Mouse (Mus musculus) myocyte (in vitro differentiated cells): ENCODE results near the gene Tctn1. TPM values are rescaled to one million over a fixed set of nuclear protein-coding genes. Genes with fewer than 3 reads are reported as not detected.

Source experiments
- H3K27me3 ChIP-seq: one replicate; pipeline ENCODE4 v1.6.1; 2011; ENCODE audit not compliant: control insufficient read depth, insufficient read depth, insufficient read length
- H3K36me3 ChIP-seq: one replicate; pipeline ENCODE4 v1.6.1; 2011; ENCODE audit not compliant: control insufficient read depth, insufficient read depth
- H3K4me2 ChIP-seq: one replicate; pipeline ENCODE4 v1.6.1; 2011; ENCODE audit warnings: low read depth, control low read depth
- H3K4me3 ChIP-seq: one replicate; pipeline ENCODE4 v1.5.1; 2011; ENCODE audit warnings: mild to moderate bottlenecking, control low read depth, moderate library complexity
- H3K79me2 ChIP-seq: one replicate; pipeline ENCODE4 v1.6.1; 2011; ENCODE audit not compliant: control insufficient read depth, insufficient read depth
- H3ac ChIP-seq: one replicate; pipeline ENCODE4 v1.6.1; 2011; ENCODE audit not compliant: control insufficient read depth, insufficient read length
- CEBPB ChIP-seq: IDR thresholded peaks from 2 replicates; pipeline ENCODE4 v1.6.1; 2011; ENCODE audit warnings: mild to moderate bottlenecking, moderate library complexity; ENCODE audit not compliant: poor library complexity, insufficient read depth, severe bottlenecking
- E2F4 ChIP-seq: IDR thresholded peaks from one replicate; pipeline ENCODE4 v1.6.1; 2011; ENCODE audit warnings: mild to moderate bottlenecking, control low read depth, moderate library complexity; ENCODE audit not compliant: insufficient read depth
- MAX ChIP-seq: IDR thresholded peaks from one replicate; pipeline ENCODE4 v1.6.1; 2011; ENCODE audit warnings: low read depth, mild to moderate bottlenecking, control low read depth
- MYOD1 ChIP-seq, 3 experiments: IDR thresholded peaks; one replicate each; pipeline ENCODE4 v1.6.1; 2011; ENCODE audit warnings: control low read depth in 2 of 3, low read depth in 2 of 3, mild to moderate bottlenecking in 2 of 3, moderate library complexity in 1 of 3; ENCODE audit not compliant: insufficient read length in 2 of 3, control insufficient read depth in 1 of 3
- MYOG ChIP-seq, 3 experiments: IDR thresholded peaks; one replicate each; pipeline ENCODE4 v1.6.1; 2011; ENCODE audit warnings: control low read depth in 2 of 3, low read depth in 2 of 3, mild to moderate bottlenecking in 2 of 3; ENCODE audit not compliant: insufficient read length in 2 of 3, control insufficient read depth in 1 of 3, insufficient read depth in 1 of 3
- POLR2A ChIP-seq: IDR thresholded peaks from one replicate; pipeline ENCODE4 v1.6.1; 2011; ENCODE audit warnings: low read depth, mild to moderate bottlenecking, control low read depth, moderate library complexity; ENCODE audit not compliant: insufficient read length
- POLR2AphosphoS2 ChIP-seq: IDR thresholded peaks from one replicate; pipeline ENCODE4 v1.6.1; 2011; ENCODE audit warnings: low read depth, control low read depth; ENCODE audit not compliant: insufficient read length
- REST ChIP-seq: IDR thresholded peaks from one replicate; pipeline ENCODE4 v1.6.1; 2011; ENCODE audit warnings: mild to moderate bottlenecking, control low read depth, moderate library complexity; ENCODE audit not compliant: insufficient read depth, insufficient read length
- SRF ChIP-seq: IDR thresholded peaks from one replicate; pipeline ENCODE4 v1.6.1; 2011; ENCODE audit warnings: low read depth; ENCODE audit not compliant: control insufficient read depth, insufficient read length
- TCF12 ChIP-seq: IDR thresholded peaks from one replicate; pipeline ENCODE4 v1.6.1; 2011; ENCODE audit warnings: mild to moderate bottlenecking, control low read depth; ENCODE audit not compliant: poor library complexity, insufficient read depth, severe bottlenecking
- TCF3 ChIP-seq: IDR thresholded peaks from one replicate; pipeline ENCODE4 v1.6.1; 2011; ENCODE audit warnings: low read depth, control low read depth; ENCODE audit not compliant: insufficient read length
- USF1 ChIP-seq: IDR thresholded peaks from one replicate; pipeline ENCODE4 v1.6.1; 2011; ENCODE audit warnings: low read depth, mild to moderate bottlenecking, control low read depth, moderate library complexity
- polyA plus RNA-seq: library from polyadenylated mRNA; unstranded; fragments of >200 nt; fragmentation: generic; extraction: Trizol; gene quantifications from one replicate; pipeline ENCODE4 v1.2.1, GENCODE M21; 2012; ENCODE audit warnings: missing spikeins

The Tctn1 gene
- polyA plus RNA-seq, 1 experiment = 4.7 TPM

DNA sequence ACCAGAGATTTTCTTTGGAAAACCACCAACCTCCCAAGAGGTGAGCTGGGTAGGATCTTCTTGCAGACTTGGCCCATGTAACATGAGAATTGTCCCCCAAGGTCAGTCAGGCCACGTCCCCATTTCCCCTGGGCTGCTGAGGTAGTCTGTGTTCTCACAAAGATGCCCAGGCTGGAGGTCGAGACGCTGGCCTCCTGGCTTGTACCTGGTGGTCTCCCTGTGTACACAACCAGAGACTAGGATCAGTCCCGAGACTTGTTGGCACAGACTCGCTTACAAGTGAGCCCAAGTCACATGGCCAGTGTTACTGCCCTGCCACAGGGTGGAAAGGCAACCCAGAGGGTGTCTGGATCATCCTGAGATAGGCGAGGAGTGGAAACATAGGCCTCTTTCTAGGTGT is 62.4 kb downstream of the Tctn1 start:
- H3K79me2 ChIP-seq = no peaks in the 10 kb centered on the region
- no peak overlapping the region for H3K4me2 ChIP-seq
- H3ac ChIP-seq = no peak overlapping the region
- TF ChIP-seq TCF12 = no peak
- TF ChIP-seq POLR2AphosphoS2 = no peak
- TF ChIP-seq USF1 = no peak
- no peak for TF ChIP-seq TCF3
- no peak for TF ChIP-seq REST
- TF ChIP-seq SRF = no peak
- TF ChIP-seq MYOG (IDR thresholded peaks at IDR 0.05; ENCODE audit: control insufficient read depth in 1 of 3, insufficient read depth in 1 of 3, insufficient read length in 2 of 3, low read depth in 2 of 3) = no peak
- no peak for TF ChIP-seq MYOD1 (IDR thresholded peaks at IDR 0.05; ENCODE audit: control insufficient read depth in 1 of 3, insufficient read length in 2 of 3, low read depth in 2 of 3)
- no peak for TF ChIP-seq E2F4
- TF ChIP-seq MAX = no peak
- no peak overlapping the region for H3K4me3 ChIP-seq
- H3K36me3 ChIP-seq = no peaks in the 10 kb centered on the region
- peaks cover 28% of the 10 kb centered on the region for H3K27me3 ChIP-seq

DNA sequence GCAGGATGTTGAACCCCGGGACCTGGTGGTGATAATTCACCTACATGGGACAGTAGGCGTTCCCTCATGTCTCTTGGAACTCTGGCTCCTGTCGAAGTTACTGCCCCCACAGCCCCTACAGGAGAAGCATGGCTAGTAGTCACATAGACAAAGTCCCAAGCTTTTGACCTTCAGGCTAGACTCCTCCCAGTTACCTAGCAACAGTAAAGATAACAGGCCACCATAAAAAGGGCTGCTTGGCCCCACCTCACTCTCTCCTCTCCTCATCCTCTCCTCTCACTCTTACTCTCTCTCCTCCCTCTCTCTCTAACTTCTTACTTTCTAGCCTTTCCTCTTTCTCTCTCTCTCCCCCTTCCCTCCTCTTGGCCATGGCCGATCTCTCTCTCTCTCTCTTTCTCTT is 63.4 kb downstream of the Tctn1 start:
- no peak for TF ChIP-seq TCF3
- TF ChIP-seq MYOD1 (IDR thresholded peaks at IDR 0.05; ENCODE audit: control insufficient read depth in 1 of 3, insufficient read length in 2 of 3, low read depth in 2 of 3) = no peak
- no peak for TF ChIP-seq REST
- TF ChIP-seq MAX = no peak
- TF ChIP-seq CEBPB = no peak
- TF ChIP-seq MYOG (IDR thresholded peaks at IDR 0.05; ENCODE audit: control insufficient read depth in 1 of 3, insufficient read depth in 1 of 3, insufficient read length in 2 of 3, low read depth in 2 of 3) = no peak
- no peak for TF ChIP-seq POLR2AphosphoS2
- no peak for TF ChIP-seq USF1
- no peak for TF ChIP-seq POLR2A
- TF ChIP-seq TCF12 = no peak
- no peak for TF ChIP-seq SRF
- no peak for TF ChIP-seq E2F4
- no peaks in the 10 kb centered on the region for H3K36me3 ChIP-seq
- H3K79me2 ChIP-seq = no peaks in the 10 kb centered on the region
- no peak overlapping the region for H3K4me3 ChIP-seq
- H3K4me2 ChIP-seq = no peak overlapping the region
- H3ac ChIP-seq = no peak overlapping the region
- peaks cover 22% of the 10 kb centered on the region for H3K27me3 ChIP-seq

DNA sequence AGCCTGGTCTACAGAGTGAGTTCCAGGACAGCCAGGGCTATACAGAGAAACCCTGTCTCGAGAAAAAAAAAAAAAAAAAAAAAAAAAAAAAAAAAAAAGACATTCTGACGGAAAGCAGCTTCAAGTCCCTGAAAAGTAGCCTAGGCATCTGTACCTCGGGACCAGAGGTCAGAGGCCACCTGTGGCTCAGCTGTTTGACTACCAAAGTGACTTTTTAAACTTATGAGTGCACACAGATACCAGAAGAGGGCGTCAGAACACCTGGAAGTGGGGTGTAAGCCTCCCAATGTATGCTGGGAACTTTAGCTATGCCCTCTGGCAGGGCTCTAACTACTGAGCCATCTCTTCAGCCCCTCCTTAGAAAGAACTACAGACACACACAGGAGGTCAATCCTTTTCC is 71.9 kb downstream of the Tctn1 start:
- no peaks in the 10 kb centered on the region for H3K79me2 ChIP-seq
- H3K27me3 ChIP-seq = peaks cover 7% of the 10 kb centered on the region
- no peak overlapping the region for H3K4me3 ChIP-seq
- no peak for TF ChIP-seq E2F4
- no peak for TF ChIP-seq TCF3
- no peak for TF ChIP-seq POLR2A
- TF ChIP-seq REST = no peak
- TF ChIP-seq TCF12 = no peak
- no peak for TF ChIP-seq MYOD1 (IDR thresholded peaks at IDR 0.05; ENCODE audit: control insufficient read depth in 1 of 3, insufficient read length in 2 of 3, low read depth in 2 of 3)
- TF ChIP-seq MAX = no peak
- TF ChIP-seq MYOG (IDR thresholded peaks at IDR 0.05; ENCODE audit: control insufficient read depth in 1 of 3, insufficient read depth in 1 of 3, insufficient read length in 2 of 3, low read depth in 2 of 3) = no peak
- no peak for TF ChIP-seq CEBPB
- no peak for TF ChIP-seq USF1
- no peak for TF ChIP-seq SRF
- no peak for TF ChIP-seq POLR2AphosphoS2
- no peaks in the 10 kb centered on the region for H3K36me3 ChIP-seq
- H3K4me2 ChIP-seq = no peak overlapping the region
- H3ac ChIP-seq = no peak overlapping the region

DNA sequence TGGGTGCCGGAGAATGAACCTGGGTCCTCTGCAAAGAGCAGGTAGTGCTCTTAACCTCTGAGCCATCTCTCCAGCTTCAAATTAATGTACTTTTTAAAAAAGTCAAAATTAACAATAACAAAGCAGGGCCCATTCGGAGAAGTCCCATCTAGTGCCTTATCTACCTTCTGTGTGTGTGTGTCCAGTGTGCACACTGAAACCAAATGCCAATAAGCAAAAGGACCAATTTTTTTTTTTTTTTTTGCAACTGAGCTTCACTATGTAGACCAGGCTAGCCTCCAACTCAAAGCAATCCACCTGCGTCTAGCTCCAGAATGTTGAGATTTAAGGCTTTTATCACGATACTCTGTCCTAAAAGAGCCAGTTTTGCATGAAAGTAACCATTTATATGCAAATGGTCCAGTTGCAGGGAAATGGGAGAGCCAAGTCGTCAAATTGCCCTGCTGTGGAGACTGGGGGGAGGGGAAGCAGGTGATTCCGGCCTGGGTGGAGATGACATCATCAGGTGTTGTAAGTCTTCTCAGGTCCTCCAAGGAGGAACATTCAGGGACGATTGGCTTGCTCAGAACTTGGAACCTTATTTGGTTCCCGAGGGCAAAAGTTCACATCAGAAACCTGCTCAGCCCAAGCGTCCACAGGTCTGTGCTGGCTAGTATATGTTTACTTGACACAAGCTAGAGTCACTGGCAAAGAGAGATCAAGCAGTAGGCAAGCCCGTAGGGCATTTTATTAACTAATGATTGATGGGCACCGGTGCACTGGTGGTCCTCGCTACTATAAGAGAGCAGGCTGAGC is 72.8 kb downstream of the Tctn1 start:
- Histone ChIP-seq H3ac (no peak overlapping the region), H3K79me2 (no peaks in the 10 kb centered on the region), H3K36me3 (no peaks in the 10 kb centered on the region), H3K4me3 (no peak overlapping the region), H3K27me3 (peaks cover 7% of the 10 kb centered on the region), H3K4me2 (no peak overlapping the region)
- TF ChIP-seq MAX = no peak
- TF ChIP-seq USF1 = no peak
- no peak for TF ChIP-seq POLR2A
- TF ChIP-seq REST = no peak
- TF ChIP-seq TCF3 = no peak
- no peak for TF ChIP-seq SRF
- TF ChIP-seq TCF12 = no peak
- TF ChIP-seq CEBPB = no peak
- no peak for TF ChIP-seq MYOG (IDR thresholded peaks at IDR 0.05; ENCODE audit: control insufficient read depth in 1 of 3, insufficient read depth in 1 of 3, insufficient read length in 2 of 3, low read depth in 2 of 3)
- no peak for TF ChIP-seq E2F4
- no peak for TF ChIP-seq POLR2AphosphoS2
- TF ChIP-seq MYOD1 (IDR thresholded peaks at IDR 0.05; ENCODE audit: control insufficient read depth in 1 of 3, insufficient read length in 2 of 3, low read depth in 2 of 3) = no peak
